Mouse (Mus musculus) adipocyte (in vitro differentiated cells): ENCODE measurements around the gene Gm20855.
"Not testable (repeated sequence)": the region's sequence is repeated elsewhere in the genome, so short reads cannot be mapped to it uniquely, and the experiment has no call there.

Experiments used
- DNase-seq: peaks from one replicate; pipeline ENCODE4 v3.0.0-alpha.2; 2016; ENCODE audit warnings: low spot score

Gene Gm20855

DNA sequence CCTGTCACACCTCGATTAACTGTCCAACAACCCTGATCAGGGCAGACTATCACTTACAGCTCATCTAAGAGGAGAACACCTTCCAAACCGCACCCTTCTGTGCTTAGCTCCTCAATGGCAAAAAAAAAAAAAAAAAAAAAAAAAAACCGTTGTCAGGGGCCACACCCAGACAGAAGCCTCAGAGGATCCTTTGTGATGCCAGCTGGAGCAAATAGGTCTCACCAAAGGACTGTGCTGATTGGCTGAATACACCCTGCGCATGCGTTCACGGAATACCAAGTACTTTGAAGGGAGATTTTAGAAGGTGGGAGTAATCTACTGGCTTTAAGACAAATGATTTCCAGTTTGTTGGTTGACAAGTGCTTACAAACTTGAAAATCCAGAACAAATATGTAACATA, at the start of gene Gm20855:
Gene Gm20855, minus strand, starts transcription at position 101 of the 400 bp plus-strand sequence.
- DNase-seq, result not testable (repeated sequence)
